Mouse (Mus musculus) kidney, postnatal 4 days (tissue): ENCODE data around the gene Ppia.
"Not testable (repeated sequence)": the region's sequence is repeated elsewhere in the genome, so short reads cannot be mapped to it uniquely, and the experiment has no call there.

ENCODE experiments used
- DNase-seq, 2 experiments: peaks; one replicate each; pipeline ENCODE4 v3.0.0; 2021; ENCODE audit warnings: mixed read lengths in 2 of 2

Gene Ppia

DNA sequence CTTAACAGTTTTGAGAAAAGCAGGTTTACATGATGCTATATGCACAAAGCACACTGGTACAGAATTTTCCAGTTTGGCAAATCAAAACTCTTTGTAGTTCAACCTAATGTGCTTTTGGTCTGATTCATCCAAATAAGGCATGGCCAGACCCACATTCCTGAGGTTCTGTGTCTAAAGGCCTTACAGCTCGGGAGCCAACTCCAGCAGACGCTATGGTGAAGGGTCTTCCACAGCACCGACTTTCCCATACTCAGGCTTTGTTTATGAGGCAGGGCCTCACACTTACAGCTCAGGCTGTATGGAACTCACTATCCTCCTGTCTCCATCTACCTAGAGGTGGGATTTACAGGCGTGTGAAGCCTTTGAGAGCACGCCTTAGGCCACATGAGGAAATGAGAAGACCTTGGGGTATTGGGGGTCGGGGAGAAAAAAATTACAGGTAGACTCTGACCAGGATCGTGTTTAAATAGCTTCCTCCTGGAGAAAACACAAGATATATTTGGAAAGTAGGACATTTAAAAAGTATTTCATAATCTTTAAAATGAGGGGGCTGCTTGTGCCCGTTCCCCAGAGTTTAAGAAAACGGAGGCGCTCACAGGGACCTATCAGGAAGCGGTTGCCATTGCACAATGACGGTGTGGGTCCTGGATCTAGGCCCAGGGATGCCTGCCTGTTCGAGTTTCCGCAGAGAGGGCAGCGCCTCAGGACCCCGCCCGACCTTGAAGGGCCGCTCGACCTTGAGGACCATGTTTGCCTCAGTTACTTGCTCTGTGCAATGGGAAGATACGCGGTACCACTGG, at the start of gene Ppia:
TSS of gene Ppia (plus strand) at position 693 of the 800 bp plus-strand sequence.
- DNase-seq, result peak; percentile 29 to 56

DNA sequence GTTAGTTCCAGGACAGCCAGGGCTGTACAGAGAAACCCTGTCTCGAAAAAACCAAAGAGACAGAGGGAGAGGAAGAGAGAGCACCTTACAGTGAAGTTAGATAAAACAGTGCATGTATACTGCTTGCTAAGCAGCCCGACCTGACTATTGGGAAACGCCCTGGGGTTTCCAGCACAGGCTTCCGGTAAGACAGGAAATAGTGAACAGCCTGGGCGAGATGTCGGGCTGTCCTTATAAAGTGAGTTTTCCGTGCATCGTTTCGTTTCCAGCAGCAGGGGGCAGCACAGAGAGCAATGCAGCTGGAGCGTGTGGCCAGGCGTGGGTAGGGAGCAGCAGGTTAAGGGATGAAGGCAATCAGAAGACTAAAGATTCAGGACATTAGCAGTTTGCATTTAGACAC, 49.4 kb upstream of the Ppia start:
- DNase-seq, result peak; percentile 81 to 88

DNA sequence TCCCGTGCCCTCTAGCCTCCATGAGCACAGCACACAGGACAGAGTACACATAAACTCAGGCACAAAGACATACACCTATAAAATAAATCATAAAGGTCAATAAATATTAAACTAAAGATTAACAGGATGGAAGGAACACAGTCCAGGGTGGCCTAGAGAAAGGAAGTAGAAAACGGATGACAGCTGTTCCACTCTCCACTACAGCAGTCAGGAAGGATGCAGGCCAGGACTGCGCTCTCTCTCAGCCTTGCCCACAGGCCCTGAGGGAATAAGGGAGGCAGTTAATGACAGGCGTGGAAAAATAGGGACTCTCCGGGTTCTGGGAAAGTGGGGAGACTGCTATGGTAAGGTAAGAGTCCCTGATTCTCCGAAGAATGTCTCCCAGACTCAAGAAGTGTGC, 48.8 kb upstream of the Ppia start:
- DNase-seq, result peak in 1 of 2 experiments; percentile 16

DNA sequence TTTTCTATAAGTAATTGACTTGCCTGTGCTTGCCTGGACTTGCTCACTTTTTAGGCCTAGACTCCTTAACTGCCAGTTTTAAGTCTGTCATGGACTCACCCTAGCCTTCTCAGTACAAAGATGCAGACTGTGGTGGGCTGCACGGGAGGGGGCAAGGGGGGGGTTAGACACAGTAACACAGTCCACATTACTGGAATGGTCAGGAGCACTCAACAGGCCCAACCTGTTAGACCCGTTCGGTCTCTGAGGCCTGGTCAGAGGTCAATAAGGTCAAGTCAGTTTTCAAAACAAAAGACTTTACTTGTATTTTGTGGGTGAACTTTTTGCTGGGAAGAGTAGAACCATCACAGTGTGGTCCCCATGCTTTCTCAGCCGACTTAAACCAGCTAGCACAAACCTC, 48.1 kb upstream of the Ppia start:
- no peak for DNase-seq

DNA sequence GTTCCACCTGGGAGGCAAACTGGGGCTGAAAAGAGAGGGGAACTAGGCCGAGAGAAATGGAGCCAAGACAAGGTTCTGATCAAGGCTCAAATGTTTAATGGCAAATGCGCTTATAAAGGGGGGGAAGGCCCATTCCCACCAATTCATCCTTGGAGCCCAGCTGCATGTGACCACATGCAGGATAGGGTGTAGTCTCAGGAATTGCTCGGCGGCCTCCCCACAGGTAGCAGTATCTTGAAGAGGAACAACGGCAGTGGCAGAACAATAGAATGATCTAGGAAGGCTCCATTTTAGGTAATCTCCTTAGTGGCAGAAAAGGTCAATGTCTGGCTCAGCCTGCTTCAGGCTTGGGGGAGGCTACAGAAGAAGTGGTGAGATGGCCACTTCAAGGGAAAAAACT, 47.3 kb upstream of the Ppia start:
- not testable (repeated sequence) for DNase-seq

DNA sequence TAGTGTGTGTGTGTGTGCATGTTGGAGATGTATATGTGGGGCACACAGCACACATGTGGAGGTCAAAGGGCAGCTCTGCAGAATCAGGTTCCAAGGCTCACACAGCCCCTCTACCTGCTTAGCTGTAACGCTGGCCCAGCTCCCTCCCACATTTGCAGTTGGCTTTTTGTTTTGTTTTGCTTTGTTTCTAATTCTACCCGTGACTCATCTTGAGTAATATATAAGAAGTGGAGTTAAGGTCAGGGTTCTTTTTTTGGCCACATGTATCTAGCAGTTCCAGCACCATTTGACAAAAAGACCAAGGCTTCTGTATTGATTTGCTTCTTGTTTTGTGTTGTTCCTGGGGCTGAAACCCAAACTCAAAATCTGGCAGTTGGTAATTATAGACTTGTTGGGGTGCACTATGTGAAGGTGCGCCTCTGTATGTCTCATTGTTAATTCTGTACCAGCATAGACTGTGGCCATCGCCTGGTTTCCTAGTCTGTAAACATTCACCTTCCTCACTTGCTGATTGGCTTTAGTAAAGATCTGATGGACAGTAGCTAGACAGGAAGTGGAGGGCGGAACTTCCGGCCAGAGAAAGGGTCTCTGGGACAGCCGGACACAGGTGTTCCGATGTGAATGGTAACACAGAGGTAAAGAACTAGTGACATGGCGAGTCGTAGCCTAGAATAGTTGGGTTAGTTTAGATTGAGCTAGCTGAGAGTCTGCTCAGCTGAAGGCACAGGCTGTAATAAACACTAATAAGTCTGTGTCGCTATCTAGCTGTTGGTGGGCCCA, 43.7 kb upstream of the Ppia start:
- DNase-seq, result no peak

DNA sequence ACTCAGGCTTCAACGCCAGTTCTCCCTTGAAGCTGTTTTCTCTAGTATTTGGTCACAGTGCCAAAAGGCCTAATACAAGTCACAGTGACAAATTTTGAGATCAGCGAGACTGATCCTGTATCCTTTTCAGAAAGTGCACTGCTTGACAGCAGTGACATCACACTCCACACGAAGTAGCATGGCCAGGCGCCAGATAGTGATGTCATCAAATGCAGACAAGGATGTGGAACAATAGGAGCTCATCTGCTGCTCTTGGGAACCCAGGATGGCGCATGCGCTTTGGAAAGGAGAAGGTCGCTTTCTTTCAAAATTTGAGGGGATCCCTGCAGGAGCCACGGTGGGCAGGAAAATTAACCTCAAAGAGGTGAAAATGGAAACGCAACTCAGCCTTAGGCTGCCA, 42.5 kb upstream of the Ppia start:
- DNase-seq, result no peak

DNA sequence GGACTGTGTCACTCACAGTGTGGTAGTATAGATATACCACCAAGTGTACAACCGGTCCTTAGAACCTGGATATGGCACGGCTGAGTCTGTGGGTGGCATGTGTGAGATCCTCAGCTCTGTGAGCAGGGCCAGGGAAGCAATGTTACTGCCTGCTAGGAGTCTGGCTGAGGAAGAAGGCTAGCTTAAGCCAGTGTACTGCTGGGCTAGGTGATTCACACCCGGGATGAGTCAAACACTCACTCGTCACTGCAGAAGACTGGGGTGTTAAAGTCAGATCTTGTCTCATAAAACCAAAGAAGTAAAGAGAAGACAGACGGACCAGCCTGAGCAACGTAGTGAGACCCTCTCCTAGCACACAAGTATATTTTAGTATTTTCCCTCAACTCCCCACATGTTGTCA, 34.3 kb upstream of the Ppia start:
- no peak for DNase-seq

DNA sequence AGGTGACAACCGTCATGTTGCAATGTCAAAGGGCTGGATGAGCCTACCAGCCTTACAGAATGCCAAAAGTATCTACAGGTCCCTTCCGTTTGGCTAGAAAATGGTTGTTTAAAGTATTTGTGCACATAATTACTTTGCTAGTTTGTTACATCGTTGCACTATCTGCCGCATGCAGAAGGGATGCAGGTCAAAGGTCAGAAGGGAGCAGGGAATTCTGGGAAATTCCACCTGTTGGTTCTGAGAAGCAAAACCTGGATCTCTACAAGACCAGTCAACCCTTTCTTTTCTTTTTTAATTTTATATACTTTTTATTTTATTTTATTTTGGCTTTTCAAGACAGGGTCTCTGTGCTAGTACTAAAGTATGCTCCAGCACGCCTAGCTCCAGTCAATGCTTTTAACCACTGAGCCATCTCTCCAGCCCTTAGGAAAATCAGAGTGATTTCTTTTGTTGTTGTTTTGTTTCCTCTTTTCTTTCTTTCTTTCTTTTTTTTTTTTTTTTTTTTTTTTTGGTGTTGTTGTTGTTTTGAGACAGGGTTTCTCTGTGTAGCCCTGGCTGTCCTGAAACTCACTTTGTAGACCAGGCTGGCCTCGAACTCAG, 27.0 kb upstream of the Ppia start:
- no peak for DNase-seq

DNA sequence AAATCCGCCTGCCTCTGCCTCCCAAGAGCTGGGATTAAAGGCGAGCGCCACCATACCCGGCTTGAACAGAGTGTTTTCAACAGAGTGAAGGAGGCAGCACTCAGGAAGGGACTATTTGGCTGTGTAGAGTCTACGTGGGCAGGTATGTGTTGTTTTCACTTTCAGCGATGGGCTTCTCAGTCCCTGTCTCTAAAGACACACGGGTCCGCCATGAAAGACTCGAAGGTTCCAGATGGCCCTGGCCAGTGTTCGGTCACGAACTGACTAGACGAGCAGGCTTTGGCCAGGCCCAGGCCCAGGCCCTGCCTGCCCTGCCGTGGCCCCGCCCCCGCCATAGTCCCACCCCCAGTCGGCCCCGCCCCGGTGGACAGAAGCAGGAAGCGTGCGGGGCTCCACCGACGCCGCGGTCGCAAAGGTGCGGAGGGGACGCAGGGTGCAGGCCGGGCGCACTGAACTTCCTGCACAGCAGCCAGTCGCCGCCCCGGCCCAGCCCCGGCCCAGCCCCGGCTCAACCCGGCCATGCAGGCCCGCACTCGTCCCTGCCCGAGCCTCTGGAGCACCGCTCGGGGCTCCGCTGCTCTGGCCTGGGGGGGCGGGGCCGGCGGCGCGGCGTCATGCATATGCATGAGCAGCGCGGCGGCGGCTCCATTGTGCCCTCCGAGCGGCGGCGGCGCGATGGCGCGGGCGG, 26.4 kb upstream of the Ppia start, which contains the start of gene Zmiz2:
TSS of gene Zmiz2 (plus strand) at position 349 of the 688 bp plus-strand sequence.
- peak; percentile 97 to 98 for DNase-seq

DNA sequence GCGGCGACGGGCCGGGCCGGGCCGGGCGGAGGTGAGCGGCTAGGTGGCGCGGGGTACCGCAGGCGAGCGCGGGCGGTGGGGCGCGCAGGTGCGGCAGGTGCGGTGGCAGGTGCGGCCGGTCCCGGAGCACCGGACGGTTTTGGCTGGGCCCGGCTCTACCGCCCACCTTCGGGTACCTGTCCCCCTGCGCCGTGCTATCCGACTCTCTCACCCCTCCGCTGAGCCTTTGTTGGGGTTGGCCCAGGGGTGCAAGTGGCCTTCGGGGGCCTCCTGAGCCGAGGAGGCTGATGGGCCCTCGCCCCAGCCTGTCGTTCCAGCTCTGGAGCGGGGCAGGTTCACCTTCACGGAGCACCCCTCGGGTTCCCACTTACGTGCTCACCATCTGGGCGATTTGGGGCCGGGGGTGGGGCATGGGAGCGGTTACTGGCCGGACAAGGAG, 25.7 kb upstream of the Ppia start:
- DNase-seq, result peak; percentile 39 to 54

DNA sequence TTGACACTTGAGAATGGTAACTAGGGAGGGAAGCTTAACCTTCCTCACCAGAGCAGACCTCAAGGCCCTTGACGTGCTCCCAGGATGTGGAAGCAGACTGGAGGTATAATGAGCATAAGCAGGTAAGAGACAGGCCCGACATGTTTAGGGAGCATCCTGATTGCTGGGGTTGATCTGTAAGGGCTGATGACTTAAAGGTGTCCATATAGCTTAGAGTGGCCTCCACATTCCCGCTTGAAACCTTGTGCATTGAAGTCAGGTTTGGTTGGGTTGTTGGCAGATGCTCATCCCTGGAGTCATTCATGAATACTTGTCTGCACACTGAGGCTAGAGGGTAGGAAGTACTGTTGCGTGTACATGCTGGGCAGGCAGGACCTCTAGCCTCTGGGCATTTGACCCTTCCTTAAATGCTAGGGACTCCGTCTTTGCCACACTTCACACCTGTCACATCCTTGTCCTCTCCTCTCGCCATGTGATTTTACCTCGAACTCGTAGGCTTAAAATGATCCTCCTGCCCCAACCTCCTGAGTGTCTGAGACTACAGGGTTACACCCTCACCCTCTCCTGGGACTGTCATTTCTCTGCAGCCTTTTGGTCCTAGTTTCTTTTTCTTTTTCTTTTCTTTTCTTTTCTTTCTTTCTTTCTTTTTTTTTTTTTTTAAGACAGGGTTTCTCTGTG, 24.7 kb upstream of the Ppia start:
- no peak for DNase-seq

DNA sequence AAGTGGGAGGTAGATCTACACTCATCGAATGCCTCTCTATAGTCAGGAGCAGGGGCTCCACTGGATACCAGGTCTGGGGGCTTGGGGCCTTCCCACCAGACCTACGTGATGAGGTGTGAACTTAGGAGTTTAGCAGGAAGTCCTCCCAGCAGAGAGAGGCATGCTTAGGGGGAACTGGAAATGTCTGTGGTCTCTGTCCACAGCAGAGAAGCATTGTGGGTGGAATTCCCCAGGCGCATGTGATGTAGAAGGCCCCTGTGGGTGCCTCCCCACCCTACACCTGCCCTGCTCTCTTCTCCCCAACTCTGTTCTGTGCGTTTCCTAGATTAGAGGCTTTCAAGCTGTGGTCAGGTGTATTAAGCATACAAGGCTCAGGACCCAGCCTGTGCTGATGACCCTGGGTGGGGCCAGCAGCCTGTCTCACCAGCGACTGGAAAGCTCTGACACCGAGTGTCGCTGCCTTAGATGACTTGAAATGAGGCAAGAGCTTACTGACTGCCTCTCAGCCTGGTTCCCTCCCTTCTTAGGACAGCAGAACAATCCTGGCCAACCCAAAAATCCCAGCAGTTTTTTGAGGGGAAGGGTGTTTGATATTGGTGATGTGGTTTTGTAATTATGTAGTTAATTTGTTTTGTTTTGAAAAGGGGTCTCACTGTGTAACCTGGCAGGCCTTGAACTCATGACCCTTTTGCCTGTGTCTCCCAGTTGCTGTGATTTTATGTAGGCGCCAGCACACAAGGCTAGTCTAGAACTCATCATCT, 23.5 kb upstream of the Ppia start:
- no peak for DNase-seq

DNA sequence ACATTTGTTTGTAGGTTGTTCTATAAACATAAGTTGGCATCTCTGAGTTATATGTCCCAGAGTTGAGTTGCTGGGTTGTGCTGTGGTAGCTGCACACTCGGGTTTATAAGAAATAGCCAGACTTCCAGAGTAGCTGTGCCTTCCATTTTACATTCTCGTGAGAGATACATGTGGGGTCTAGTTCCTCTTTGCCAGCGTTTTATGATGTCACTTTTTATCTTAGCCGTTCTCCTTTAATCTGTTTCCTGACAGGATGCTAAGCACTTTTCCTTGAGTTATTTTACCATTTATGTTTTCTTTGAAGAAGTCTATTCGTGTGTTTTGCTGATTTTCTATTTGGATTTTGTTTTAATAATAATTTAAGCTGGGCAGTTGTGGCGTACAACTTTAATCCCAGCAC, 22.4 kb upstream of the Ppia start:
- no peak for DNase-seq

DNA sequence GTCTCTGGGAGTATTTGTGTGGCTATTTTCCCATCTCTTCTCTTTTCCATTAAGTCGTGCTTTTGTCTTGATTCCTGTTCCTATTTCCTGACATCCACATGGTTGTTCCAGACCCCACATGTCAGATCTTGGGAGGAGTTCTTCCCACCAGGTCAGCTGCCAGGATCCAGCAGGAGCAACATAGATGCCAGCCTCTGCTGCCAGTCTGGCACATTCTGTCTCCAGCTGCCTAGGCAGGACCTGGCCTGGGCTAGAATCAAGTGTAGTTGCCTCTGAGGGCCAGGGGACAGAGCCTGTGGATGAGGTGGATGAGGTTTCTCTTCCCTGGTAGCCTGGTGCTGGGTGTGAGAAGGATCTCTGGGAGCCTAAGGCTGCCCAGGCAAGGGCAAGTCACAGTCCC, 21.4 kb upstream of the Ppia start:
- no peak for DNase-seq

DNA sequence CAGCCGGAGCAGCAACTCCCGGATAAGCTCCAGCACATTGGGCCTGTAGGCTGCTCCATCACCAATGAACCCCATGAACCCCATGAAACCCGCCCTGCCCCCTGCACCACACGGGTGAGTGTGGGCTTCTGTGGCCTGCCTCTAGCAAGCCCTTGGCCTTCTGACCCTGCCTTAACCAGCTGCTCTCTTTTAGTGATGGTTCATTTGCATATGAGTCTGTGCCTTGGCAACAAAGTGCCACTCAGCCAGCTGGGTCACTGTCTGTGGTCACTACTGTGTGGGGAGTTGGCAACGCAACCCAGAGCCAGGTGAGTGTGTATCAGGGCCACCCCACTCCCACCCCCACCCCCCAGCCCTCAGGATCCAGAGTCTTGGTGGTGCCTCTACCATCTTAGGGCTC, 19.7 kb upstream of the Ppia start:
- DNase-seq, result no peak

DNA sequence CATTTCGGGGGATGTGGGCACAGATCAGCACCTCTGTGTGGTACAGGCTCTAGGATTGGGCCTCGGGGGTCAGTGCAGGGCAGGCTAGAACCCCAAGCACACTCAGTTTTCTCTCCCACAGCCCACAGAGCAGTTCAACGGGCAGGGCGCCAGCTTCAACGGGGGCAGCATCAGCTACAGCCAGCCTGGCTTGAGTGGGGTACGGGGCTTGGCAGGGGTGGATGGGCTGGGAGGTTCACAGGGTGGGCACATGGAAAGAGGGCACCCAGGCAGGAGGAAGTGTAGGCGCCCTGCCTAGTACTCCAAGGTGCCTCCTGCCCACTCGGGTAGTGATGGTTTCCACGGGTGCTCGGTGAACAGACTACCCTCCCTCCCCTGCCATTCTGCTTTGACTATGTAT, 17.1 kb upstream of the Ppia start:
- DNase-seq, result no peak

DNA sequence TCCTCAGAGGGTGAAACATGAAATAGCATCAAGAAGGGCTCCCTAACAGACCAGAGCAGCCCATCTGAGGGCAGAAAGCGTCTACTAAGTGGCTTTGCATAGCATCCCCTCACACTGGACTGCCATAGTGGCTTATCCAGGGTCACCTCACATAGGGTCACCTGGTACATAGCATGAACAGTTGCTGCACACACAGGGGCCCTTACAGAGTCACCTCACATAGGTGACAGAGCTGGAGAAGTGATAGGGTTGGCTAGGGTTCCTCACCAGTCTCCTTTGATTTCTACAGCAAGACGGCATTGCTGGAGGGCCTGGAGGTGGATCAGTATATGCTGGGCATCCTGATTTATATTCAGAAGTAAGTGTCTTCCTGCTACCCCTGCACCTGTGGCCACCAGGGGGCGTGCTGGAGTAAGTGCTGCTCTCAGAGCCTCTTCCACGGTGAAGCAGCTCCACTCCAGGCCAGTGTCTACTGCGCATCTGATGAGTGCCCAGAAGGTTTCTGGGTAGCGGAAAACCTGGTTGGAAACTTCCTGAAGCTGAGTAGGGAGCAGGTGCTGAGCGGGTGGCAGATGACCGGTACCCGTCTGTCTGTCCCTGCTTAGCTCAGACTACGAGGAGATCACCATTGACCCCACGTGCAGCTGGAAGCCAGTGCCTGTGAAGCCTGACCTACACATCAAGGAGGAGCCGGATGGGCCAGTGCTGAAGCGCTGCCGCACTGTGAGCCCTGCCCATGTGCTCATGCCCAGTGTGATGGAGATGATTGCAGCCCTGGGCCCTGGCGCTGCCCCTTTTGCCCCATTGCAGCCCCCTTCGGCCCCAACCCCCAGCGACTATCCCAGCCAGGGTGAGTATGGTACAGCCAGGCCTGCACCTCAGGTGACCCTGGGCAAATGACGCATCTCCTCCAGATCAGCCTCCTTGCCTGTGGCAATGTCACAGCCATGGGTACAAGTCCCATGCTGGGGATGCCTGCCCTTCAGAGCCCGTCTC, 12.4 kb upstream of the Ppia start:
- DNase-seq, result peak; percentile 84 to 87

DNA sequence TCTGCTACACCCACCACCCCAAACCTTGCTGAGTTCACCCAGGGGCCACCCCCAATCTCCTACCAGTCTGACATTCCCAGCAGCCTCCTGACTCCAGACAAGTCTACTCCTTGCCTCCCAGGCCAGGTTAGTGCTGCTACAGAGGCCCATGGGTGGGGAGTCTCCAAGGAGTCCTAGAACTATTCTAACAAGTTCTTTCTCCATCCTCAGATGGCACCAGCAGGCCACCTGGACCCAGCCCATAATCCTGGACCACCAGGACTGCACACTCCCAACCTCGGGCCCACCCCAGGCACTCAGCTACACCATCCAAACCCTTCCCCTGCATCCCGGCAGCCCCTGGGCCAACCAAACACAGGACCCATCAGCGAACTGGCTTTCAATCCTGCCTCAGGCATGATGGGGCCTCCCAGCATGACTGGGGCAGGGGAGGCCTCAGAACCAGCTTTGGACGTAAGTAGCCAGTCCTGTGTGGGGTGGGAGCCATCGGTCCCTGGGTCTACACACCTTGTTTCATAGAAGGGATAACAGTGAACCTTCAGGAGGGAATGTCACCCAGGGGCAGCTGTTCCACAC, 11.3 kb upstream of the Ppia start:
- no peak for DNase-seq
